Mouse (Mus musculus) ES-E14 (cell line): ENCODE data around the gene Sstr5. TPM values are rescaled to one million over a fixed set of nuclear protein-coding genes. Genes with fewer than 3 reads are reported as not detected.

ENCODE experiments used
- DNase-seq: peaks from one replicate; pipeline ENCODE4 v3.0.0-alpha.2; 2013; ENCODE audit warnings: low read depth, low spot score
- H3K27ac ChIP-seq: 2 replicates; pipeline ENCODE4 v1.5.1; 2012; ENCODE audit warnings: low read depth, mild to moderate bottlenecking, low read length, moderate library complexity, mixed read lengths; ENCODE audit not compliant: poor library complexity, insufficient read depth, severe bottlenecking
- H3K36me3 ChIP-seq: 2 replicates; pipeline ENCODE4 v1.6.1; 2012; ENCODE audit warnings: mild to moderate bottlenecking, low read length, moderate library complexity, mixed read lengths; ENCODE audit not compliant: control insufficient read depth, poor library complexity, insufficient read depth, severe bottlenecking
- H3K4me1 ChIP-seq, 2 experiments: fragments of 150-350 bp in 1 of 2; sonication (generic) in 1 of 2; 2 replicates each; pipeline ENCODE4 v1.6.1; 2012; ENCODE audit warnings: low read length in 2 of 2, mild to moderate bottlenecking in 1 of 2, mixed read lengths in 1 of 2; ENCODE audit not compliant: control insufficient read depth in 2 of 2, insufficient read depth in 2 of 2, poor library complexity in 1 of 2
- H3K4me3 ChIP-seq, 2 experiments: fragments of 150-350 bp in 1 of 2; sonication (generic) in 1 of 2; 2 replicates each; pipeline ENCODE4 v1.5.1; 2012; ENCODE audit warnings: low read length in 2 of 2, low read depth in 1 of 2, mild to moderate bottlenecking in 1 of 2, mixed read lengths in 1 of 2; ENCODE audit not compliant: insufficient read depth in 1 of 2, poor library complexity in 1 of 2, severe bottlenecking in 1 of 2
- H3K9ac ChIP-seq: 2 replicates; pipeline ENCODE4 v1.6.1; 2012; ENCODE audit warnings: low read depth, mild to moderate bottlenecking, low read length, mixed read lengths; ENCODE audit not compliant: poor library complexity, insufficient read depth, severe bottlenecking
- H3K9me3 ChIP-seq: fragments of 150-350 bp; sonication (generic); 2 replicates; pipeline ENCODE4 v1.6.1; 2012; ENCODE audit warnings: low read depth, mild to moderate bottlenecking, low read length; ENCODE audit not compliant: control insufficient read depth, insufficient read depth
- CHD2 ChIP-seq: IDR thresholded peaks from 2 replicates; pipeline ENCODE4 v1.6.1; 2014; ENCODE audit warnings: mild to moderate bottlenecking, low read depth, low read length, inconsistent platforms
- HCFC1 ChIP-seq: IDR thresholded peaks from 2 replicates; pipeline ENCODE4 v1.6.1; 2012; ENCODE audit warnings: low read length, inconsistent platforms, borderline replicate concordance; ENCODE audit not compliant: insufficient read depth
- MAFK ChIP-seq: IDR thresholded peaks from 2 replicates; pipeline ENCODE4 v1.6.1; 2014; ENCODE audit warnings: mild to moderate bottlenecking, low read depth, low read length, inconsistent platforms; ENCODE audit not compliant: insufficient read depth
- ZC3H11A ChIP-seq: IDR thresholded peaks from 2 replicates; pipeline ENCODE4 v1.6.1; 2012; ENCODE audit warnings: low read depth, mild to moderate bottlenecking, inconsistent platforms, low read length, borderline replicate concordance
- ZNF384 ChIP-seq: IDR thresholded peaks from 2 replicates; pipeline ENCODE4 v1.6.1; 2012; ENCODE audit warnings: low read depth, low read length, inconsistent platforms
- in situ Hi-C, 2 experiments: fragments of 600-800 bp; cut with MboI; formaldehyde crosslinking; loops; one replicate each; pipeline ENCODE4 v1.15.1; 2025; ENCODE audit warnings: low sequenced_read_pairs in 2 of 2, inconsistent platforms in 1 of 2; ENCODE audit not compliant: unreplicated experiment in 2 of 2
- total RNA-seq: library from RNA; depleted of rRNA; stranded (reverse); fragments of 300-350 nt; gene quantifications from 2 replicates; pipeline ENCODE4 v1.2.3, GENCODE M21; 2012

Sstr5 gene
- total RNA-seq, 1 experiment = 1.3 TPM

- in situ Hi-C loops = no loop called here
- TF ChIP-seq ZNF384 (no peak), CHD2 (no peak), MAFK (no peak), ZC3H11A (no peak), HCFC1 (no peak)
- H3K36me3 ChIP-seq = no peaks in the 10 kb centered on the region; the same call in 1 of the 2 replicates
- no peak overlapping the region for H3K4me3 ChIP-seq
- H3K27ac ChIP-seq = no peak overlapping the region
- H3K9ac ChIP-seq = no peak overlapping the region
- H3K9me3 ChIP-seq = no peaks in the 10 kb centered on the region
- H3K4me1 ChIP-seq = peaks cover 0 to 5% of the 10 kb centered on the region in 2 experiments; a peak in 1 of 4 replicates
- no peak for DNase-seq
Measured at GRCm38 (mm10) chr17:25516315-25516714, 19.2 kb upstream of the Sstr5 start.

- H3K27ac ChIP-seq = no peak overlapping the region
- in situ Hi-C loops = no loop called here
- TF ChIP-seq HCFC1 = no peak
- TF ChIP-seq CHD2 = no peak
- TF ChIP-seq MAFK = peak; percentile 97
- TF ChIP-seq ZNF384 = no peak
- no peak for TF ChIP-seq ZC3H11A
- H3K4me3 ChIP-seq = no peak overlapping the region
- no peaks in the 10 kb centered on the region; the same call in 1 of the 2 replicates for H3K36me3 ChIP-seq
- no peak overlapping the region for H3K9ac ChIP-seq
- no peaks in the 10 kb centered on the region for H3K9me3 ChIP-seq
- DNase-seq = no peak
- H3K4me1 ChIP-seq = peaks cover 0 to 5% of the 10 kb centered on the region in 2 experiments; a peak in 1 of 4 replicates
Measured at GRCm38 (mm10) chr17:25514055-25514454, 17.0 kb upstream of the Sstr5 start.

- DNase-seq = no peak
- Histone ChIP-seq H3K4me1 (peaks cover 0 to 5% of the 10 kb centered on the region in 2 experiments; a peak in 1 of 4 replicates), H3K9ac (no peak overlapping the region), H3K9me3 (no peaks in the 10 kb centered on the region), H3K27ac (no peak overlapping the region; the same call in 1 of the 2 replicates), H3K36me3 (no peaks in the 10 kb centered on the region; the same call in 1 of the 2 replicates), H3K4me3 (no peak overlapping the region)
- TF ChIP-seq MAFK = no peak
- TF ChIP-seq ZNF384 = no peak
- TF ChIP-seq HCFC1 = no peak
- TF ChIP-seq CHD2 = no peak
- no peak for TF ChIP-seq ZC3H11A
- in situ Hi-C loops = no loop called here
Measured at GRCm38 (mm10) chr17:25511876-25512275, 14.8 kb upstream of the Sstr5 start.

GRCm38 (mm10) chr17:25510074-25510830, 13.2 kb upstream of the Sstr5 start:
- Histone ChIP-seq H3K9ac (no peak overlapping the region), H3K27ac (no peak overlapping the region), H3K36me3 (no peaks in the 10 kb centered on the region; the same call in 1 of the 2 replicates), H3K4me3 (no peak overlapping the region), H3K4me1 (peaks cover 0 to 5% of the 10 kb centered on the region in 2 experiments; a peak in 1 of 4 replicates), H3K9me3 (no peaks in the 10 kb centered on the region)
- in situ Hi-C loops = no loop called here
- DNase-seq = no peak
- TF ChIP-seq MAFK = no peak
- no peak for TF ChIP-seq HCFC1
- TF ChIP-seq ZNF384 = no peak
- TF ChIP-seq ZC3H11A = no peak
